Mouse (Mus musculus): ENCODE results near the gene Top2b. TPM values are rescaled to one million over a fixed set of nuclear protein-coding genes. Genes with fewer than 3 reads are reported as not detected.

Gene Top2b
- polyA plus RNA-seq, 3 experiments from 2014 or later: 58.0 to 117 (median 58.3) TPM

DNA sequence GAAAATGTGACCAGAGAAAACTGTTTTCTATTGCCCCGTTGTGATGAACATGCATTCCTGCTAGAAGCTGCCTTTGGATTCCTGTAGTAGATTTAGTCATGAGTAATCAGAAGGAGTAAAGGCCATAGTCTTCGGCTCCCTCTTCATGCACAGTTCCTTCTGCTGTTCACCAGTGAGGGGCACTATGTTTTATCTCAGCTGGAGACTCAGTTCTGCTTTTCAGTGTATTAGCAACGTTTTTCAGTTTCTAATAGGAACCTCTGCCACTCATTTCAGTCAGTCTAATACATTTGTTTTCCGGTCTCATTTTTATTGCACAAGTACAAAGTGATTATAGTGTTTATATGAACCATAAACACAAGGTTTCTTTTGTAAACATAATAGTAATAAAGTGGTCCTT, 62.6 kb downstream of the Top2b start:
- no peak for ATAC-seq

DNA sequence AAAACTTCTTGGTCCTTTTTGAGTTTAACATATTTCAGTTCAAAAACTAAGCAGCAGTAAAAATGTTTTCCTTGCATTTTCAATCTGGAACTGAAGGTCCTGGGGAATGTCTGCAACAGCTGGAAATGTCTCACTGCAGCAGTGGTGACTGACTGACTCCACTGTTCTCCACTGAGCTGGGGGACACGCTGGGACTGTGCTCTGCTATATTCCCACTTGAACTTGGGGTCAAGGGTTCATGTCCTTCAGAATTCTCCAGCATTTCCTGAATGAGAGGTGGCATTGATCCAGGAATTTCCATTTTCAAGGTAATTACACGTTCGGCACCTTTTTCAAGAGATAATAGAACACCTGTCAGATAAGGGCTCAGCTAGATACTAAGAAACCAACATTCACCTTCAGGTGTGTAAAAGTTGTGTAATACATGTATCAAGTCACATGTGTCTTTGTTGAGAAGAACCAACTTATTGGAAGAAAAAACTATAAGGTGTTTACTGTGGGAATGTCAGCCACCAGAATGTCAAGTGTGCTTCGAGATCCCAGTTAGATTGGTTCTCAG, 67.0 kb downstream of the Top2b start:
- ATAC-seq: no peak

DNA sequence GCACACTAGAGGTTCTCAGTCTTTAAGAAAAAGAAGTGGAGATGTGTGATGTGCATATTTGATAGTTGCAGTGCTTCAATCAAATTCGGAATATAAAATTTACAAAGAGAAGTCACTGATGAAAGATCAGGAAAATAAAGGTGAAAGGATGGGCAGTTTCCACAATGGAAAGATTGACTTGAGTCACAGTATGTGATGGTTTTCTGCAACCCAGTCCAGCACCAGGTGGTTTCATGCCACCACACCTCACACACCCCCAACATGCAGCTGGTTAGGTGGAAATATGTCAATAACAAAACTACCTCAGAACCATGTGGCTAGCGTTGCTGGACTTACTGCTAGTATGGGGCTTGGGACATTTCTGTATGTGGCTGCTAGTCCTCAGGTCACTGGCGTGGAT, 67.6 kb downstream of the Top2b start:
- ATAC-seq: peak; percentile 29

DNA sequence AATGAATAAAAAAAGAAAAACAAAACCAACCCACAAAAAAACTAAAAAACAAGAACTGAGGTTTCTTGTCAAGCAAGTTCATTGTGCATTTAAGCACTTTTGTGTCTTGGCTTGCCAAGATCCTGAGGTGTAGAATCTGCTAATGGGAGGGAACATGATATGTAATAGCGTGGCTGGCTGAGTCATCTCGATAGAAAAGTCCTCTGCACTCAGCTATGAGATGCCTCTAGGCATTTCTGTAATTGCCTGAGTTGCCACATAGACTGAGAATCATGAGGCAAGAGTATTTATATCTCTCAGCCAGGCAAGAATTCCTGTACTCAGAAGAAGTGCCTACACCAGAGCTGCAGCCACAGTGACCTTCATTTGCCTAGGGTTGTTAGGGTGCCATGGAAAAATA, 68.2 kb downstream of the Top2b start:
- ATAC-seq: peak; percentile 33

DNA sequence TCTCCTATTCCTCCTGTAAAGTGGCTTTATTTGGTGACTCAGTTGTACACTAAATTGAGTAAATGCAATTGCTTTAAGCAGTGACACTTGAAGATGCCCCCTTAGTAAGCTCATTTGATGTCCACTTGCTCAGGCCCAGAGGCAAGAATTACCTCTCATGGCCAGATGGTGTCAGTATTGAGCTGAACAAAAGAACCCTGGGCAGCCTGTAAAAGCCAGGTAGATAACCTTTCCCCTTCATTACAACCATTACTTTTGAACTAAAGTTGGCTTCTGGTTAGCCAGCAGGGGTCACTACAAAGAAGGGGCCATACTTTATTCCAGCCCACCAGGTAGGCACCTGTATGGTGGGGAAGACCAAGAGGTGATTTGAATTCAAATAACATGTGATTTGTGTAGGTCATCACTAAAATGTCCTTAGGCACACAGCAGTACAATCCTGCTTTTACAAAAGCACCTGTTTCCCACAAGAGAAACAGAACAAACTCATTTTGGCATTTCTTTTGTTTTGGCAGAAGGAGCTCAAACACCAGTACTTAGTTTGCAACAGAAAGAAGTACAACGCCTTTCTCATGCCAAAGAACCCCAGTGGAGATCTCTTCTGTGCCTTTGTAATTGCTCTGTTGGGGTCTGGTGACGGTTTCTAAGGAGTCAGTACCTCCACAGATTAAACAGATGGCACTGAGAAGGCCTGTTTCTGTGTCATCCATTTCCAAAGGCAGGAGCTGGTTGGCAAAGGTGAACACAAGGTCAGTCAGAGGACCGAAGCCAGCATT, 69.6 kb downstream of the Top2b start:
- ATAC-seq: peak; percentile 68

DNA sequence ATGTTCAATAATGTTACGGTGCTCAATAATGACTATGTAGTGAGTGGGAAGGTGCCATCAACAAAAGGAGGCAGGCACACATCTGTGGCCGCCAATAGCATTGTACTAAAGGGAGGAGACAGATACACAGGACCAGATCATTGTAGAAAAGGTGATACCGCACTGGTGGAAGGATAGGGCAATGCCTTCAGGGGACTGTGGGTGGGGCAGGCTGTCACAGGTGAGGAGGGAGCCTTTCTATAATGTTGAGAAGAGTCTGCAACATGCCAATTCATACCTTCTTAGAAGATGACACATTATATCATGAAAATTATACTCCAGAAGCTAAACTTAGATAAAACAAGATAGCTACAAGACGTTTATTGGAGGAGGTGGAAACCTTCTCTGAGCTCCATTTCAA, 72.4 kb downstream of the Top2b start:
- no peak for ATAC-seq

DNA sequence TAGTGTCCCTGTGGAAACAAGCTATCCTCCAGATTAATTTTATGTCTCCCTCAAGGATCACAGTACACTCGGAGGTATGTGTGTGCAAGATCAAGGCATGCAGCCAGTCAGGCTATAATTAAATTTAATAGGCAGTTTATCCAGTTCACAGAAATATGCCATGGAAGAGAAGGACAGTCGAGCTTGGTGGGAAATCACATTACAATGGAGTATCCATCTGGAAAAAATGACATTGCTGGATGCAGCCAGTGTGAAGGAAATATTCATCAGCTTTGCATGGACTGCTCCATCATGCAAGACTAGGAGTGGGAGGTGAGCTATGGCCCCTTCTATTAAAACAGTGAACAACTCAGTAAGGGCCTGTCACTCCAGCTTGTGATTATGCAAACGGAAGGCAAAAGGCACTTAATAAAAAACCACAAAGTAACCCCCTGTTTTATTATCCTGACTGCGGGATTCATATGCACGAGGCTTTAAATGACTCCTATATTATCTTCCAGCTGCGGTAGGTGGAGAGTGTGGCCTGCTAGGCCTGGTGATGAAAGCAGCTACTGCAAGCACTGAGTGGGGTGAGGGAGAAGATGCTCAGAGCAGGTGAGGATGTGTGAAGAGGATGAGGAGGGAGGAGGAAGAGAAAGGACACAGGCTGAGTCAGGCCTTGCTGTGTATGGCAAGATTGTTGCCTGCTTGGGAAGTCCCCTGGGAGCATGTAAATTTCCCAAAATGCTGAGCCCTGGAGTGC, 74.6 kb downstream of the Top2b start:
- ATAC-seq: no peak

DNA sequence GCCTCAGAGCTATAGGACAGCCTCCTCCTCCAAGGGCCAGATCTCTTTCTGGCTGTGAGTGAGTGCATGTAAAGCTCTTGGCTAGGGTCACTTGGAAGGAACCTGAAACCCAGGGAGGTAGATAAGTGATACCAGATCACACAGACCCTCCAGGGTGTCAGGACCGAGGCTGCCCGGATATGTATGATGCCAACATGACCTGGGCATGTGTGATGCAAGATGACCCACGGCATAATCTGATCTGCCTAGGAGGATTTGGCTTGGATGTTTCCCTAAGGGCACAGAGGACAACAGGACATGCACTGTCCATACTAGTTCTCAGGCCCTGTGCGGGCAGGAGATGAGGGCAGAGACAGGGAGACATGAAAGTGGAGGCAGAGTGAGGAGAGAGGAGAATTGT, 79.9 kb downstream of the Top2b start:
- ATAC-seq: no peak

DNA sequence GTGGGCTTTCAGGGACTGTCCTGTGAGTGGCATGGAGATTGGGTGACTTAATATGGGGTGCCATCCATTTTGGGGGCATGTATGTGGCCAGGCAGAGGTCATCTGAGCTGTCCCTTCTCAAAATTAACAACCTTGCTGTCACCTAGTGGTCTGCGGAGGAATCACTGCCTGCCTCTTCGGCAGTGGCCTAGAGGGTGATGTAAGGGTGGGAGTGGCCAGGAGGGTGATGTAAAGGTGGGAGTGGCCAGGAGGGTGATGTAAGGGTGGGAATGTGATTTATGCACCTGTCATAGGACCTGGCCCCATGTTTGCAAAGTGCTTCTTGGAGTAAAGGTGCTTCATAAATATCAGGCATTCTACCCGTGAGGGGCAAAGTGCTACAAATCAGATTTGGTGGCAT, 82.6 kb downstream of the Top2b start:
- no peak for ATAC-seq

DNA sequence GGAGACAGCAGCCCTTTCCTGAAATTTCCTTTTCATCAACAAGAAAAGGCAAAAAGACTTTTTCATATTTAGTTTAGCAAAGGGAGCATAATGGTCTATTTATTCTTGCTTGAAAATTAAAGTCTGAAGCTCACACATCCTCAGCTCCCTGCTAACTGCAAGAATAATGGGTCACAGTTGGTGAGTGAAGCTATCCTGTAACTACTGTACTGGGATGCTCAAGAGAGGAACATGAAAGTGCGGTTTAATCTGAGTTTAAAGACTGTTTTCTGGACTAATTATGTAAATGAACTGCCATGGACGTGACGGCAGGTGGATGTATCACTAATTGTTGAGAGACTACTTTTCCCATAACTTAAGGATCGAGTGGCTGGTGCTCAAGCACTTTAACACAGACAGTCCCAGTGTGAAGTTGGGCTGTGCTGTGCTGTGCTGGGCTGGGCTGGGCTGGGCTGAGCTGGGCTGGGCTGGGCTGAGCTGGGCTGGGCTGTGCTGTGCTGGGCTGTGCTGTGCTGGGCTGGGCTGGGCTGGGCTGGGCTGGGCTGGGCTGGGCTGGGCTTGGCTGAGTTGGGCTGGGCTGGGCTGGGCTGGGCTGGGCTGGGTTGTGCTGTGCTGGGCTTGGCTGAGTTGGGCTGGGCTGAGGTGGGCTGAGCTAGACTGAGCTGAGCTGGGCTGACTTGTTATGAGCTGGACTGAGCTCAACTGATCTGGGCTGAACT, 83.4 kb downstream of the Top2b start:
- ATAC-seq: no peak

DNA sequence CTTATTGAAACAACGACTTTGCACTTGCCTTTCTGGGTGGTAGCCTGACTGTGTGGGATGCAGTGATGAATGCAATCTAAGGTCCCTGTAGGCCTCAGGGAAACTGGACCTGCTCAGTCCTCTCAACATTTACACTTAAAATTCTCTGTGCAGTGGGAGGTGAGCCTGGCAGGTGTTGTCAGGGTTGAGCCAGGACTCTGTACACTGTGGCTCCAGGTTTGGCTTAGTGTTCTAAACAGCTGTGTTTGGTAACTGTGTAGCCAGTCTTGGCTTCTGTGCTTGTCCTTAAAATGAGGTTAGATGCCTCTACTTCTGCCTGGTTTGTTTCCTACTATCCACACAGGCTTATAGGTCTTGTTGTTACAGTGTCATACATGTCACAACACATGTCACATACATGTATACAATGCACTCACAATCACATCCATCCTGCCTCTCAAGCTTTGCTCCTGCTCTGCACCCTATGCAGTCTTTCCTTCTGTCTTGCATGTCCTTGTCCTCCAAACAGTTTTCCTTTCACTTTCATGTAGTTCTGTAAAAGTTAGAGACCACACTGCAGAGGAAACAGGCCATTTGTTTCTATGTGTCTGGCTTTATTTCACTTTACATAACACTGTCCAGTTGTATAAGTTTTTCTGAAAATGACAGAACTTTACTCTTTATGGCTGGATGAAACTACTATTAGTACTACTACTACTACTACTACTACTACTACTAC, 113.8 kb downstream of the Top2b start:
- no peak for ATAC-seq

DNA sequence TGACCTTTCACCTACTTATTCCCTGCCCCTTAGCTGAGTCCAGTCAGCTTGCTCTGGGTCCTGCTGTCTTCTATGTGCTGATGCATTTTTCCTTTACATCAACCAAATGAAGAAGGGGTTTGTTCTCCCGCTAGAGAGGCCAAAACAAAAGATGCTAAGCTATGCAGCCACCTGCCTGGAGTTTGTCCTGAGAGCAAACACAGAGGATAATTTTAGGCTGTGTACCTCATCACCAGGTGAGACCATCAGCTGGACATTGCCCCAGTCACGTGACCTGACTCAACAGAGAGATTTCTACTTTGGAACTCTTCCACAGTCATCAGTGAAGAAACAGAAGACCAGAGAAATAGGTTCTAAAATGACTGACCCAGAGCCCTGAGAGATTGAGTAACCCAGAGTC, 114.5 kb downstream of the Top2b start:
- ATAC-seq: no peak

DNA sequence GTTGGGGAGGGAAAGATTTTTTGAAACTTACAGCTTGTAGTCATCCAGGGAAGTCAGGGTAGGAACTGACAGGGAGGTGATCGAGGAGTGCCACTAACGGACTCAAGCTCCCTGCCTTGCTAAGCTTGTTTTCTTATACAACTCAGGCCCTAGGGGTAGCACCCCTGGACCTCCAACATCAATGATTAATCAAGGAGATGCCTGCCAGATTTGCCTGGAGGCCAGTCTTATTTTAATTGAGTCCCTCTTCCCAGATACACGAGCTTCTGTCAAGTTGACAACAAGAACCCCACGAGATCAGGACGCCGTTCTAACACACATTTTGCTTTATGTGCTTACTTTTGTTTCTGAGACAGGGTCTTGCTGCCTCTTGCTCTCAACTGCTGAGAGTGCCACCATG, 115.6 kb downstream of the Top2b start:
- ATAC-seq: no peak

DNA sequence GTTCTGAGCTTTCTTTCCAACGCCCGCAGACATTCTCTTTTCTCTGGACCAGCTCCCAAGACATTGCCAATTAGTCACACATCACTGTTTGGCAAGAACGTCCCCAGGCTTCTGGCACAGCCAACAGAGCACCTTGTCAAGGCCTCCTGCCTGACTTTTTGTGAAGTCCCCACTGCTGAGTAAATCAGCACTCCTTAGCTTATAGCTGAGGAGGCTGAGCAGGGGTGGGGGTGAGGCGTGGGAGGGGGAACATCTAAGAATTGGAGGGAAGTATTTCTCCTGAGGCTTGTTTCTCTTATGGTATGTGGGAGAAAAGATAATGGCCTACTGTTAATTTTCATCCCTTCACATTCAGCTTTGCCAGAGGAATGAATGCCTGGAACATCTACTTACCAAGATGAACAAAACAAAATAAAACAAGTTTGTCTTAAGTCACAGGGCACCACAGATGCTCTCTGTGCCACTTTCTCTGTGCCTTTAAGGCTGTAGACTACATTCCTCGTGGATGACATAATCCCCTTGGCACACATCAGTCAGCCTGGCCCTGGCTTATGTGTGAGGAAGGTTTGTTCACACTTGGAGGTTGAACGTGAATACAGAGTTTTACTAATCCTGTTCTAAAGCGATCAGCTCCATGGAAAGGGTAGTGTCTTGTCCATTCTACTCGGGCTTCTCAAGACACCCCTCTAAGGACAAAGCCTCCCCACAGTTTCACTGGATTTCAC, 118.8 kb downstream of the Top2b start:
- ATAC-seq: no peak

Other genes starting within 250 kb of the Top2b start
- 100 to 1,000 TPM in 1 of 3 experiments, 10 to 100 TPM in 2; 78.7 to 102 (median 93.2) TPM for gene Ngly1, start 115.9 kb upstream of the Top2b start, polyA plus RNA-seq (2017; shearing (Covaris generic))
- 1 to 10 TPM; 4.4 to 6.8 (median 5.6) TPM for gene Oxsm, start 115.4 kb upstream of the Top2b start, polyA plus RNA-seq (2017; shearing (Covaris generic))